Mouse (Mus musculus): ENCODE results near the gene Tmem121b. TPM values are rescaled to one million over a fixed set of nuclear protein-coding genes. Genes with fewer than 3 reads are reported as not detected.
A peak's percentile ranks its signal among the peaks of the same experiment; 100 is the strongest.

Gene Tmem121b
- total RNA-seq, 2 experiments from 2014 or later, result 51.3 to 51.6 TPM

- intact Hi-C loops (cut with DNase I), result no loop called here
- DNase-seq (ENCODE audit: extremely low spot score in 1 of 2, low spot score in 2 of 2), result peak in 1 of 2 experiments; percentile 57
Measured at GRCm38 (mm10) chr6:120443363-120444355, 49.9 kb downstream of the Tmem121b start.

GRCm38 (mm10) chr6:120442171-120442749 is 51.3 kb downstream of the Tmem121b start:
- intact Hi-C loops (cut with DNase I), result no loop called here
- DNase-seq (ENCODE audit: extremely low spot score in 1 of 2, low spot score in 2 of 2), result no peak

Other genes with a start within 250 kb of the Tmem121b start
- not detected for gene D330020A13Rik, start 199.4 kb downstream of the Tmem121b start, total RNA-seq (2021)
- gene B4galnt3, start 199.2 kb downstream of the Tmem121b start, total RNA-seq (2021), result under 1 TPM; 0.30 to 0.32 TPM
- gene Kdm5a, start 129.7 kb downstream of the Tmem121b start, total RNA-seq (2021), result 10 to 100 TPM; 29.1 to 31.2 TPM
- 1 to 10 TPM; 4.6 to 7.7 TPM for gene Ccdc77, start 129.4 kb downstream of the Tmem121b start, total RNA-seq (2021)
- 1 to 10 TPM; 4.9 to 5.4 TPM for gene Il17ra, start 30.6 kb downstream of the Tmem121b start, total RNA-seq (2021)
- gene Hdhd5, start 37.5 kb upstream of the Tmem121b start, total RNA-seq (2021), result 10 to 100 TPM; 31.3 to 31.5 TPM
- 1 to 10 TPM; 2.2 to 2.9 TPM for gene Cecr2, start 172.6 kb upstream of the Tmem121b start, total RNA-seq (2021)